18 mouse cellular contexts compared by ENCODE assay signal in genomic region chr4:9055266-9055820, GRCm38 (mm10).
"Had no signal": no experiment of that assay in that cellular context is flagged by ENCODE, and none has a peak within 500 bp of the region (broad histone marks: within the 10 kb centered on the region; RNA-seq: fewer than 3 reads in every experiment).

No protein-coding gene starts in this region.

- H3K9ac ChIP-seq: liver, embryonic 13.5 days; midbrain, embryonic 12.5 days; neural tube, embryonic 13.5 days had no signal

- H3K4me1 ChIP-seq: liver, embryonic 13.5 days had no signal

- H3K9me3 ChIP-seq: liver, embryonic 13.5 days; midbrain, embryonic 12.5 days; neural tube, embryonic 13.5 days had no signal

- H3K4me2 ChIP-seq: liver, embryonic 13.5 days; midbrain, embryonic 12.5 days; neural tube, embryonic 13.5 days had no signal

- DNase-seq: kidney, postnatal 10 days; kidney, postnatal 36 days; layer of hippocampus, postnatal 36 days; liver, embryonic 13.5 days; lung, adult 2 months; lung, postnatal 14 days; lung, postnatal 4 days; right cerebral cortex, postnatal 14 days; right cerebral cortex, postnatal 4 days; thymus, adult 2 months; thymus, postnatal 14 days; thymus, postnatal 4 days had no signal

- H3K4me3 ChIP-seq: left cerebral cortex, adult 2 months; liver, embryonic 13.5 days; midbrain, embryonic 12.5 days; myocyte; neural tube, embryonic 13.5 days had no signal

- H3K27me3 ChIP-seq: liver, embryonic 13.5 days; midbrain, embryonic 12.5 days; neural tube, embryonic 13.5 days had no signal

- H3K36me3 ChIP-seq: liver, embryonic 13.5 days; midbrain, embryonic 12.5 days; neural tube, embryonic 13.5 days had no signal

- H3K27ac ChIP-seq: left cerebral cortex, adult 2 months; liver, embryonic 13.5 days; midbrain, embryonic 12.5 days; neural tube, embryonic 13.5 days; stomach, postnatal 0 days had no signal

- ATAC-seq: midbrain, embryonic 16.5 days had no signal
